Mouse (Mus musculus) CH12.LX (cell line): ENCODE results near the gene Rbfox1.

Experiments used
- CTCF ChIP-seq, 2 experiments: IDR thresholded peaks in 1 of 2; conservative IDR thresholded peaks in 1 of 2; 2 replicates each; pipeline ENCODE4 v1.5.1; 2011 to 2012; ENCODE audit warnings: low read depth in 2 of 2, low read length in 2 of 2, improper control_type of control experiment in 1 of 2, inconsistent platforms in 1 of 2, mild to moderate bottlenecking in 1 of 2, moderate library complexity in 1 of 2
- MYC ChIP-seq: IDR thresholded peaks from 2 replicates; pipeline ENCODE4 v1.6.1; 2011; ENCODE audit warnings: low read depth, mild to moderate bottlenecking, improper control_type of control experiment, low read length
- USF1 ChIP-seq: IDR thresholded peaks from 2 replicates; pipeline ENCODE4 v1.6.1; 2014; ENCODE audit warnings: low read depth, mild to moderate bottlenecking, inconsistent platforms, low read length, improper control_type of control experiment
- ZC3H11A ChIP-seq: IDR thresholded peaks from 2 replicates; pipeline ENCODE4 v1.6.1; 2012; ENCODE audit warnings: low read depth, mild to moderate bottlenecking, inconsistent platforms, low read length, improper control_type of control experiment

DNA sequence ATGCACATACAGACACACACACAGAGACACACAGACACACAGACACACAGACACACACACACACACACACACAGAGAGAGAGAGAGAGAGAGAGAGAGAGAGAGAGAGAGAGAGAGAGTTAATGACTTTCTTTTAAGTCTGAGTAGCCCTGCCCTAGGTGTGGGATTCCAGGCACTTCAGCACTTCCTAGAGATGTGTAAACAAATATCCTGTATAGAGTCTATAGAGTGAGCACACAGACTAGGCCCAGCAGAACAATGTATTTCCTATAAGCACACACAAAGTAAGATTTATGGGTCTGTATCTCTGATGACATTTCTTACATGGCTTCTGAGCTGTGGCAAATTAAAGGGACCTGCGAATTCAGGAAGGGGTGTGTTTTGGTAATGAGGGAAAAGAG lies 998.6 kb downstream of the Rbfox1 start:
- TF ChIP-seq MYC (no peak), CTCF (conservative IDR thresholded peaks at IDR 0.05 in 1 of 2, IDR thresholded peaks at IDR 0.05 in 1 of 2; ENCODE audit: low read depth in 2 of 2, low read length in 2 of 2) (no peak), ZC3H11A (no peak), USF1 (no peak)
